Mouse (Mus musculus): Measurements from ENCODE around the gene Srpk2.

- TF ChIP-seq CTCF (IDR thresholded peaks at IDR 0.05; ENCODE audit: low read depth, low read length) = no peak
- TF ChIP-seq POLR2A (IDR thresholded peaks at IDR 0.05; ENCODE audit: borderline replicate concordance, low read depth, low read length) = no peak
These were observed 148.7 kb downstream of the Srpk2 start for GRCm38 (mm10) chr5:23535692-23536091.

Measured in bone marrow macrophage, adult 2 months (primary cell).